Mouse (Mus musculus): Measurements from ENCODE around the gene Sox6.

The Sox6 gene

GRCm38 (mm10) chr7:115491721-115492120 is 546.9 kb downstream of the Sox6 start:
- no peak for DNase-seq (ENCODE audit: low spot score in 2 of 2)

- no peak for DNase-seq (ENCODE audit: low spot score in 2 of 2)
These were observed 549.0 kb downstream of the Sox6 start for GRCm38 (mm10) chr7:115489608-115490007.

GRCm38 (mm10) chr7:115486431-115486830 is 552.2 kb downstream of the Sox6 start:
- DNase-seq (ENCODE audit: low spot score in 2 of 2), result no peak

GRCm38 (mm10) chr7:115485664-115486409 is 552.8 kb downstream of the Sox6 start:
- DNase-seq (ENCODE audit: low spot score in 2 of 2), result no peak

- no peak for DNase-seq (ENCODE audit: low spot score in 2 of 2)
These were observed 560.8 kb downstream of the Sox6 start for GRCm38 (mm10) chr7:115477763-115478162.

GRCm38 (mm10) chr7:115476881-115477665 is 561.5 kb downstream of the Sox6 start:
- DNase-seq (ENCODE audit: low spot score in 2 of 2), result no peak

- no peak for DNase-seq (ENCODE audit: low spot score in 2 of 2)
These were observed 563.4 kb downstream of the Sox6 start for GRCm38 (mm10) chr7:115475176-115475575.

- DNase-seq (ENCODE audit: low spot score in 2 of 2), result no peak
These were observed 564.5 kb downstream of the Sox6 start for GRCm38 (mm10) chr7:115474115-115474514.

- DNase-seq (ENCODE audit: low spot score in 2 of 2), result no peak
These were observed 565.7 kb downstream of the Sox6 start for GRCm38 (mm10) chr7:115472850-115473249.

GRCm38 (mm10) chr7:115471521-115471920 is 567.1 kb downstream of the Sox6 start:
- DNase-seq (ENCODE audit: low spot score in 2 of 2), result no peak

- no peak for DNase-seq (ENCODE audit: low spot score in 2 of 2)
These were observed 571.8 kb downstream of the Sox6 start for GRCm38 (mm10) chr7:115466811-115467210.

GRCm38 (mm10) chr7:115463367-115463766 is 575.2 kb downstream of the Sox6 start:
- DNase-seq (ENCODE audit: low spot score in 2 of 2), result no peak

- no peak for DNase-seq (ENCODE audit: low spot score in 2 of 2)
These were observed 576.3 kb downstream of the Sox6 start for GRCm38 (mm10) chr7:115462276-115462675.

GRCm38 (mm10) chr7:115454988-115455387 is 583.6 kb downstream of the Sox6 start:
- no peak for DNase-seq (ENCODE audit: low spot score in 2 of 2)

- no peak for DNase-seq (ENCODE audit: low spot score in 2 of 2)
These were observed 584.9 kb downstream of the Sox6 start for GRCm38 (mm10) chr7:115453713-115454073.

- no peak for DNase-seq (ENCODE audit: low spot score in 2 of 2)
These were observed 585.4 kb downstream of the Sox6 start for GRCm38 (mm10) chr7:115453042-115453712.

GRCm38 (mm10) chr7:115450431-115451195 is 588.0 kb downstream of the Sox6 start:
- no peak for DNase-seq (ENCODE audit: low spot score in 2 of 2)

- no peak for DNase-seq (ENCODE audit: low spot score in 2 of 2)
These were observed 590.1 kb downstream of the Sox6 start for GRCm38 (mm10) chr7:115448403-115449025.

- DNase-seq (ENCODE audit: low spot score in 2 of 2), result no peak
These were observed 591.5 kb downstream of the Sox6 start for GRCm38 (mm10) chr7:115447091-115447490.

GRCm38 (mm10) chr7:115446481-115447016 is 592.0 kb downstream of the Sox6 start:
- no peak for DNase-seq (ENCODE audit: low spot score in 2 of 2)

All from spleen, postnatal 36 days (tissue).